Mouse (Mus musculus): ENCODE measurements around the gene Nppa. TPM values are rescaled to one million over a fixed set of nuclear protein-coding genes. Genes with fewer than 3 reads are reported as not detected.

Nppa gene
- polyA plus RNA-seq, 1 experiment from 2014 or later = 1.4 TPM

GRCm38 (mm10) chr4:147985205-147986132 lies 15.1 kb upstream of the Nppa start, which contains the start of gene Nppb:
Gene Nppb (plus strand): TSS chr4:147985788.
- no peak within 1 kb of the TSS for H3K4me2 ChIP-seq (replicated peaks; ENCODE audit: low read depth)

GRCm38 (mm10) chr4:147993571-147994095 lies 6.9 kb upstream of the Nppa start:
- Histone ChIP-seq H3K4me2 (replicated peaks; ENCODE audit: low read depth) (no peak overlapping the region), H3K9ac (ENCODE audit: low read depth, low read length) (no peak overlapping the region), H3K9me3 (ENCODE audit: control insufficient read depth) (no peaks in the 10 kb centered on the region), H3K27ac (ENCODE audit: low read depth, low read length) (no peak overlapping the region), H3K4me3 (ENCODE audit: low read depth, low read length) (no peak overlapping the region), H3K4me1 (replicated peaks; ENCODE audit: control insufficient read depth, insufficient read depth, low read length) (no peaks in the 10 kb centered on the region), H3K36me3 (ENCODE audit: control insufficient read depth, insufficient read depth) (no peaks in the 10 kb centered on the region), H3K27me3 (replicated peaks; ENCODE audit: control insufficient read depth, insufficient read depth, low read length) (no peaks in the 10 kb centered on the region)
- no peak for TF ChIP-seq CTCF (IDR thresholded peaks at IDR 0.05; ENCODE audit: low read depth)
- ATAC-seq = no peak
- 47% methylated on average over 7 of the region's 7 CpGs for WGBS

More at GRCm38 (mm10) chr4:147985205-147986132, 15.1 kb upstream of the Nppa start, which contains the start of gene Nppb:
- no peak within 1 kb of the TSS for H3K4me3 ChIP-seq (ENCODE audit: low read depth, low read length)
- no peaks in the 10 kb centered on the region for H3K36me3 ChIP-seq (ENCODE audit: control insufficient read depth, insufficient read depth)
- TF ChIP-seq CTCF (IDR thresholded peaks at IDR 0.05; ENCODE audit: low read depth) = no peak
- no peak within 1 kb of the TSS for H3K9ac ChIP-seq (ENCODE audit: low read depth, low read length)
- no peak for ATAC-seq
- H3K4me1 ChIP-seq (replicated peaks; ENCODE audit: control insufficient read depth, insufficient read depth, low read length) = no peaks in the 10 kb centered on the region
- no peaks in the 10 kb centered on the region for H3K9me3 ChIP-seq (ENCODE audit: control insufficient read depth)
- 27% methylated on average over 20 of the region's 20 CpGs for WGBS
- no peaks in the 10 kb centered on the region for H3K27me3 ChIP-seq (replicated peaks; ENCODE audit: control insufficient read depth, insufficient read depth, low read length)
- no peak within 1 kb of the TSS for H3K27ac ChIP-seq (ENCODE audit: low read depth, low read length)

GRCm38 (mm10) chr4:147995311-147995710 lies 5.2 kb upstream of the Nppa start:
- no peak for TF ChIP-seq CTCF (IDR thresholded peaks at IDR 0.05; ENCODE audit: low read depth)
- no peaks in the 10 kb centered on the region for H3K4me1 ChIP-seq (replicated peaks; ENCODE audit: control insufficient read depth, insufficient read depth, low read length)
- WGBS = 73% methylated on average over 3 of the region's 3 CpGs
- ATAC-seq = no peak
- no peaks in the 10 kb centered on the region for H3K27me3 ChIP-seq (replicated peaks; ENCODE audit: control insufficient read depth, insufficient read depth, low read length)
- H3K27ac ChIP-seq (ENCODE audit: low read depth, low read length) = no peak overlapping the region
- H3K9me3 ChIP-seq (ENCODE audit: control insufficient read depth) = no peaks in the 10 kb centered on the region
- H3K4me2 ChIP-seq (replicated peaks; ENCODE audit: low read depth) = no peak overlapping the region
- no peaks in the 10 kb centered on the region for H3K36me3 ChIP-seq (ENCODE audit: control insufficient read depth, insufficient read depth)
- no peak overlapping the region for H3K9ac ChIP-seq (ENCODE audit: low read depth, low read length)
- H3K4me3 ChIP-seq (ENCODE audit: low read depth, low read length) = no peak overlapping the region

GRCm38 (mm10) chr4:148001013-148001789 lies 679 bp downstream of the Nppa start:
- WGBS = 81% methylated on average over 17 of the region's 17 CpGs
- ATAC-seq = no peak; the same call in 1 of the 2 replicates
- Histone ChIP-seq H3K4me3 (ENCODE audit: low read depth, low read length) (no peak overlapping the region), H3K9me3 (ENCODE audit: control insufficient read depth) (no peaks in the 10 kb centered on the region), H3K4me2 (replicated peaks; ENCODE audit: low read depth) (no peak overlapping the region), H3K36me3 (ENCODE audit: control insufficient read depth, insufficient read depth) (peaks cover 12% of the 10 kb centered on the region), H3K4me1 (replicated peaks; ENCODE audit: control insufficient read depth, insufficient read depth, low read length) (no peaks in the 10 kb centered on the region), H3K27me3 (replicated peaks; ENCODE audit: control insufficient read depth, insufficient read depth, low read length) (no peaks in the 10 kb centered on the region), H3K27ac (ENCODE audit: low read depth, low read length) (no peak overlapping the region), H3K9ac (ENCODE audit: low read depth, low read length) (no peak overlapping the region)
- TF ChIP-seq CTCF (IDR thresholded peaks at IDR 0.05; ENCODE audit: low read depth) = no peak

GRCm38 (mm10) chr4:148001866-148002265 lies 1.3 kb downstream of the Nppa start:
- ATAC-seq = no peak
- TF ChIP-seq CTCF (IDR thresholded peaks at IDR 0.05; ENCODE audit: low read depth) = no peak
- 46% methylated on average over 8 of the region's 8 CpGs for WGBS
- Histone ChIP-seq H3K27me3 (replicated peaks; ENCODE audit: control insufficient read depth, insufficient read depth, low read length) (no peaks in the 10 kb centered on the region), H3K4me1 (replicated peaks; ENCODE audit: control insufficient read depth, insufficient read depth, low read length) (no peaks in the 10 kb centered on the region), H3K4me2 (replicated peaks; ENCODE audit: low read depth) (no peak overlapping the region), H3K36me3 (ENCODE audit: control insufficient read depth, insufficient read depth) (peaks cover 19% of the 10 kb centered on the region), H3K9me3 (ENCODE audit: control insufficient read depth) (no peaks in the 10 kb centered on the region), H3K9ac (ENCODE audit: low read depth, low read length) (no peak overlapping the region), H3K4me3 (ENCODE audit: low read depth, low read length) (no peak overlapping the region), H3K27ac (ENCODE audit: low read depth, low read length) (no peak overlapping the region)

GRCm38 (mm10) chr4:148004361-148004760 lies 3.8 kb downstream of the Nppa start:
- H3K27ac ChIP-seq (ENCODE audit: low read depth, low read length) = no peak overlapping the region
- H3K36me3 ChIP-seq (ENCODE audit: control insufficient read depth, insufficient read depth) = peaks cover 42% of the 10 kb centered on the region
- H3K4me1 ChIP-seq (replicated peaks; ENCODE audit: control insufficient read depth, insufficient read depth, low read length) = no peaks in the 10 kb centered on the region
- no peak overlapping the region for H3K4me3 ChIP-seq (ENCODE audit: low read depth, low read length)
- H3K9me3 ChIP-seq (ENCODE audit: control insufficient read depth) = no peaks in the 10 kb centered on the region
- H3K4me2 ChIP-seq (replicated peaks; ENCODE audit: low read depth) = no peak overlapping the region
- no peak overlapping the region for H3K9ac ChIP-seq (ENCODE audit: low read depth, low read length)
- no peaks in the 10 kb centered on the region for H3K27me3 ChIP-seq (replicated peaks; ENCODE audit: control insufficient read depth, insufficient read depth, low read length)
- no peak for ATAC-seq
- 85% methylated on average over 7 of the region's 7 CpGs for WGBS
- TF ChIP-seq CTCF (IDR thresholded peaks at IDR 0.05; ENCODE audit: low read depth) = no peak

All from intestine, postnatal 0 days (tissue).